Mouse (Mus musculus): ENCODE measurements around the gene Shisa7. TPM values are rescaled to one million over a fixed set of nuclear protein-coding genes. Genes with fewer than 3 reads are reported as not detected.

Shisa7 gene
- polyA plus RNA-seq, 2 experiments, result 0.54 to 4.2 TPM

- peaks cover 18% of the 10 kb centered on the region for H3K27me3 ChIP-seq (ENCODE audit: control insufficient read depth, insufficient read depth, low read length)
- ATAC-seq (ENCODE audit: low FRiP score, low read depth), result no peak
- no peak overlapping the region for H3K4me3 ChIP-seq (replicated peaks; ENCODE audit: low read length)
Measured at GRCm38 (mm10) chr7:4849372-4849771, 4.9 kb upstream of the Shisa7 start.

GRCm38 (mm10) chr7:4844917-4845309 lies 417 bp upstream of the Shisa7 start:
- TF ChIP-seq POLR2A (IDR thresholded peaks at IDR 0.05; ENCODE audit: borderline replicate concordance, extremely low read depth, insufficient read depth, insufficient read length), result no peak
- 0% methylated on average over 13 of the region's 13 CpGs for WGBS
- no peaks in the 10 kb centered on the region for H3K36me3 ChIP-seq (ENCODE audit: control insufficient read depth, insufficient read depth, low read length)
- peak; percentile 77 for ATAC-seq (ENCODE audit: low FRiP score, low read depth)
- peak overlapping the region; percentile 38 for H3K9ac ChIP-seq (ENCODE audit: low read depth, low read length, severe bottlenecking)
- H3K4me1 ChIP-seq (ENCODE audit: control insufficient read depth, insufficient read depth, low read length), result peaks cover 11% of the 10 kb centered on the region
- no peaks in the 10 kb centered on the region for H3K9me3 ChIP-seq (ENCODE audit: control insufficient read depth, low read length)
- DNase-seq (ENCODE audit: low spot score), result peak; percentile 82
- H3K27ac ChIP-seq (replicated peaks; ENCODE audit: low read depth, low read length), result no peak overlapping the region
- peaks cover 49% of the 10 kb centered on the region for H3K27me3 ChIP-seq (ENCODE audit: control insufficient read depth, insufficient read depth, low read length)
- peak overlapping the region; percentile 81 for H3K4me2 ChIP-seq (replicated peaks; ENCODE audit: low read depth, low read length, severe bottlenecking)
- peak overlapping the region; percentile 42 for H3K4me3 ChIP-seq (replicated peaks; ENCODE audit: low read length)

More at GRCm38 (mm10) chr7:4849372-4849771, 4.9 kb upstream of the Shisa7 start:
- no peak for TF ChIP-seq POLR2A (IDR thresholded peaks at IDR 0.05; ENCODE audit: borderline replicate concordance, extremely low read depth, insufficient read depth, insufficient read length)
- Histone ChIP-seq H3K4me2 (replicated peaks; ENCODE audit: low read depth, low read length, severe bottlenecking) (no peak overlapping the region), H3K9me3 (ENCODE audit: control insufficient read depth, low read length) (no peaks in the 10 kb centered on the region), H3K9ac (ENCODE audit: low read depth, low read length, severe bottlenecking) (no peak overlapping the region), H3K36me3 (ENCODE audit: control insufficient read depth, insufficient read depth, low read length) (no peaks in the 10 kb centered on the region), H3K27ac (replicated peaks; ENCODE audit: low read depth, low read length) (no peak overlapping the region), H3K4me1 (ENCODE audit: control insufficient read depth, insufficient read depth, low read length) (peaks cover 3% of the 10 kb centered on the region)
- 50% methylated on average over 9 of the region's 9 CpGs for WGBS
- DNase-seq (ENCODE audit: low spot score), result no peak

- peaks cover 53% of the 10 kb centered on the region for H3K27me3 ChIP-seq (ENCODE audit: control insufficient read depth, insufficient read depth, low read length)
- TF ChIP-seq POLR2A (IDR thresholded peaks at IDR 0.05; ENCODE audit: borderline replicate concordance, extremely low read depth, insufficient read depth, insufficient read length), result no peak
- DNase-seq (ENCODE audit: low spot score), result no peak
- peaks cover 11% of the 10 kb centered on the region for H3K4me1 ChIP-seq (ENCODE audit: control insufficient read depth, insufficient read depth, low read length)
- peak overlapping the region; percentile 81 for H3K4me2 ChIP-seq (replicated peaks; ENCODE audit: low read depth, low read length, severe bottlenecking)
- no peak overlapping the region for H3K27ac ChIP-seq (replicated peaks; ENCODE audit: low read depth, low read length)
- H3K4me3 ChIP-seq (replicated peaks; ENCODE audit: low read length), result peak overlapping the region; percentile 42
- ATAC-seq (ENCODE audit: low FRiP score, low read depth), result 0 out of 2 replicates have a peak, but pooled peaks have one; percentile 17
- peak overlapping the region; percentile 38; the same call in 1 of the 2 replicates for H3K9ac ChIP-seq (ENCODE audit: low read depth, low read length, severe bottlenecking)
- WGBS, result under 1% methylated on average over 34 of the region's 34 CpGs
- no peaks in the 10 kb centered on the region for H3K9me3 ChIP-seq (ENCODE audit: control insufficient read depth, low read length)
- H3K36me3 ChIP-seq (ENCODE audit: control insufficient read depth, insufficient read depth, low read length), result no peaks in the 10 kb centered on the region
Measured at GRCm38 (mm10) chr7:4843604-4844244, 772 bp downstream of the Shisa7 start.

- Histone ChIP-seq H3K27ac (replicated peaks; ENCODE audit: low read depth, low read length) (no peak overlapping the region), H3K27me3 (ENCODE audit: control insufficient read depth, insufficient read depth, low read length) (peaks cover 57% of the 10 kb centered on the region), H3K36me3 (ENCODE audit: control insufficient read depth, insufficient read depth, low read length) (no peaks in the 10 kb centered on the region), H3K9ac (ENCODE audit: low read depth, low read length, severe bottlenecking) (no peak overlapping the region), H3K9me3 (ENCODE audit: control insufficient read depth, low read length) (no peaks in the 10 kb centered on the region), H3K4me2 (replicated peaks; ENCODE audit: low read depth, low read length, severe bottlenecking) (peak overlapping the region; percentile 25), H3K4me1 (ENCODE audit: control insufficient read depth, insufficient read depth, low read length) (peaks cover 11% of the 10 kb centered on the region), H3K4me3 (replicated peaks; ENCODE audit: low read length) (peak overlapping the region; percentile 7; the same call in 1 of the 2 replicates)
- ATAC-seq (ENCODE audit: low FRiP score, low read depth), result peak; percentile 62
- no peak for TF ChIP-seq POLR2A (IDR thresholded peaks at IDR 0.05; ENCODE audit: borderline replicate concordance, extremely low read depth, insufficient read depth, insufficient read length)
- 1% methylated on average over 16 of the region's 16 CpGs for WGBS
- peak; percentile 49 for DNase-seq (ENCODE audit: low spot score)
Measured at GRCm38 (mm10) chr7:4842634-4843131, 1.8 kb downstream of the Shisa7 start.

GRCm38 (mm10) chr7:4842077-4842476 lies 2.4 kb downstream of the Shisa7 start:
- no peak overlapping the region for H3K27ac ChIP-seq (replicated peaks; ENCODE audit: low read depth, low read length)
- peak overlapping the region; percentile 7; the same call in 1 of the 2 replicates for H3K4me3 ChIP-seq (replicated peaks; ENCODE audit: low read length)
- WGBS, result 59% methylated on average over 5 of the region's 5 CpGs
- no peaks in the 10 kb centered on the region for H3K36me3 ChIP-seq (ENCODE audit: control insufficient read depth, insufficient read depth, low read length)
- ATAC-seq (ENCODE audit: low FRiP score, low read depth), result no peak
- H3K27me3 ChIP-seq (ENCODE audit: control insufficient read depth, insufficient read depth, low read length), result peaks cover 63% of the 10 kb centered on the region
- H3K4me2 ChIP-seq (replicated peaks; ENCODE audit: low read depth, low read length, severe bottlenecking), result no peak overlapping the region
- no peak overlapping the region for H3K9ac ChIP-seq (ENCODE audit: low read depth, low read length, severe bottlenecking)
- H3K9me3 ChIP-seq (ENCODE audit: control insufficient read depth, low read length), result no peaks in the 10 kb centered on the region
- H3K4me1 ChIP-seq (ENCODE audit: control insufficient read depth, insufficient read depth, low read length), result peaks cover 11% of the 10 kb centered on the region
- no peak for DNase-seq (ENCODE audit: low spot score)
- TF ChIP-seq POLR2A (IDR thresholded peaks at IDR 0.05; ENCODE audit: borderline replicate concordance, extremely low read depth, insufficient read depth, insufficient read length), result no peak
